Mouse (Mus musculus) heart, postnatal 25 days (tissue): ENCODE results near the gene Pde6h. TPM values are rescaled to one million over a fixed set of nuclear protein-coding genes. Genes with fewer than 3 reads are reported as not detected.

ENCODE experiments used
- DNase-seq: peaks from one replicate; pipeline ENCODE4 v3.0.0; 2022; ENCODE audit warnings: low spot score
- intact Hi-C: fragments of 180-260 bp; cut with DNase I; formaldehyde crosslinking; loops from one replicate; pipeline ENCODE4 v1.15.1; 2025
- total RNA-seq, 2 experiments: library from RNA; stranded (reverse); gene quantifications; 2 replicates each; pipeline ENCODE4 v1.2.3; 2021

The Pde6h gene
- total RNA-seq, 2 experiments from 2014 or later: not detected

DNA sequence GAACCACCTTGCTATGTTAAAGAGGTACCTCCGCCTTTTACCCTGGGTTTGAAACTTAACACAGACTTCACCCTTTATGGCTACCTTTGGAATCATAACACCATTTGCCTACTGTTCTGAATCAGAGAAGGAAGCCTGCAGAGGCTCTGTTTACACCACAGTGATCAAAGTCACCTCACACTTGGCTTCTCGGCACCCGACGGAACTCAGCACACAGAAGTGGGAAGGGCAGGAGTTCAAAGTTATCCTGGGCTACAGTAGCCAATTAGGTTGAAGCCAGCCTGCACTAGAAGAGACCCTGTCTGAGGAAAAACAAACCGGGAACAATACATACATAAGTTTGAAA is 78.5 kb downstream of the Pde6h start:
- intact Hi-C loops: no loop called here
- no peak for DNase-seq

DNA sequence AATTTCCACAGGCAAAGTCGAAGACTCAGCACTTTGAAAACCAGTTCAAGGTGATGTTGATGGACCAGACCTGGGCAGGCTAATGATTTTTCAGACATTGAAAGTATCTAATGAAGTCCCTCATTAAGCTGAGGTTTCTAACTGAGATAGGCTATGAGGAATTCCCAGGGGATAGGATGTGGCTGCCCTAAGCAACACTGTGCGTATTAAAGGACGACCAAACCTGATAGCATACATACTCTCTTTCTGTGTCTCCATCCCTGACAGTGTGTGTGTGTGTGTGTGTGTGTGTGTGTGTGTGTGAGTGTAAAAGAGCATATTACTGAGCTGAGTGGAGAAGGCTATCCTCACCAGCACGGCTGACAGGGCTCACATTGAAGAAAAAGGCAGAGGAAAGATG is 80.7 kb downstream of the Pde6h start:
- intact Hi-C loops: no loop called here
- DNase-seq: no peak

DNA sequence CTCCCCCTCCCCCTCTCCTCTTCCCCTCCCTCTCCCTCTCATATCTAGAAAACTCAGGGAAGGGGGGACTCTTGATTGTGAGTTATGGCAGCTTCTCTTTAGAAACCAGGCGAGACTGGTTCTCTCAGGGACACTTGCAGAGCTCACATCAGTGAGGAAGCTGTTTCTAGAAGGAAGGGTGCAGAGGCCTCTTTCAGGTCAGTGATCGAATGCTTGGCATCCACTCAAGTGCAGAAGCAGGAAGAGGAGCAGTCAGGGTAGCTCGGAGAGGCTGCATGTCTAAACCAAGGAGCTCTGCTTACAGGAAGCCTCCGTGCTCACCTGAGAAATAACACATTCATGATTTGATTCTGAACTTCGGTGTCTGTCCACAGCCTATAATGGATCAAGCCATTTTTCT is 87.6 kb downstream of the Pde6h start:
- intact Hi-C loops: no loop called here
- no peak for DNase-seq

DNA sequence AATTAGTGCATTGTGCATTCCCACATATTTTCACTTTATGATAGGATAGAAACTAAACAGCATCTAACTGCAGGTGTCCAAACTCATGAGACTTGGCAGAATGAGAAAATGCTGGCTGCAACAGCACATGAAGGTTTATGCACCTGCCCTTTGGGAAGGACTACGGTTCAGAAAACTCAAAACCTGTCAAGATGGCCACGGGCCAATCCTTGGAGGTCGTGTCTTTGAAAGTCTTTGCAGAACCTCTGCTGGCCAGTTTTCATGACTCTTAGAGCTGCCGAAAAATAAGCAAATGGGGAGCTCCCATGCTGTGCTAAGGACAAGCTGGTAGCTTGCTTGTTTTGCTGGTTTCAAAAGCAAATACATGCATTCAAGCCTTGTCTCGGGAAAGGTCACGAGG is 90.7 kb downstream of the Pde6h start:
- intact Hi-C loops: no loop called here

DNA sequence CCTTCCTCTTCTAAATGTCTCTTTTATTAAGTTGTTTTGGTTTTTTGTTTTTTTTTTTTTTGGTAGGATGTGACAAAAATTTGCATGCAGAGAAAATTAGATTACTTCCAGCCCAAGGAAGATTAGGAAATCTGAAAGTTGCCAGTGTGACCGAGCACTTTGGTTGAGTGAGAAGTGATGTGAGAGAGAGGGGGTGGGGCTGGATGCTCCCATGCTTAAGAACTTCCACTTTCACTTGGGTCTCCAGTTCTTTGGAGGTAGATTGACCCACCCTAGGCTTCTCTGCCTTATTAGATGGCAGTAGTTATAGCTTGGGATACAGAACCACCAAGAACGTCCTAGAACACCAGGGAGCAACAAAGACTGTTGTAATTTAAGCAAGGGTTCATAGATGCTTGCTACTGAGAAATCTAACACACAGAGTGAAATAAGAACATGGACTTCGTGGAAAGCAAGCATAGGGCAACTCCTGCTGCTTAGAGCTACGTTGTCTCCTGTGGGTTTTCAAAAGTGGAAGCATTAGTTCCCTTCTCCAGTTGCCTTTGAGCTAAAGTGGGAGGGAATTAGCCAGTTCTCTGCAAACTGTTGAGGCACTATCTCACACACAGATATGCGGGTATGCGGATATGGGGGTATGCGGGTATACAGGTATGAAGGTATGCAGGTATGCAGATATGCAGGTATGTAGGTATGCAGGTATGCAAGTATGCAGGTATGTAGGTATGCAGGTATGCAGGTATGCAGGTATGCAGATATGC is 93.8 kb downstream of the Pde6h start:
- no peak for DNase-seq
- intact Hi-C loops: no loop called here

More for the DNA sequence above, 90.7 kb downstream of the Pde6h start:
- no peak for DNase-seq

Other genes starting within 250 kb of the Pde6h start
- gene Gucy2c, start 142.1 kb upstream of the Pde6h start, total RNA-seq: not detected
- gene Hist4h4, start 119.4 kb upstream of the Pde6h start, total RNA-seq: 10 to 100 TPM in 1 of 2 experiments, 1 to 10 TPM in 1; 8.3 to 11.5 TPM
- 10 to 100 TPM; 28.3 to 33.9 TPM for gene H2afj, start 115.6 kb upstream of the Pde6h start, total RNA-seq
- 1 to 10 TPM in 1 of 2 experiments, under 1 TPM in 1; 0.62 to 2.0 TPM for gene BC049715, start 96.2 kb upstream of the Pde6h start, total RNA-seq
- 10 to 100 TPM; 57.0 to 63.3 TPM for gene Wbp11, start 95.6 kb upstream of the Pde6h start, total RNA-seq
- not detected for gene Smco3, start 88.4 kb upstream of the Pde6h start, total RNA-seq
- gene Art4, start 66.1 kb upstream of the Pde6h start, total RNA-seq: 10 to 100 TPM; 16.8 to 17.8 TPM
- gene Mgp, start 48.0 kb upstream of the Pde6h start, total RNA-seq: 100 to 1,000 TPM; 365 to 487 TPM
- gene Erp27, start 1.7 kb upstream of the Pde6h start, total RNA-seq: not detected
- gene Arhgdib, start 18.1 kb downstream of the Pde6h start, total RNA-seq: 10 to 100 TPM; 26.5 to 27.8 TPM
- 1 to 10 TPM; 3.5 to 4.8 TPM for gene Rerg, start 246.7 kb downstream of the Pde6h start, total RNA-seq